Mouse (Mus musculus) embryonic facial prominence, embryonic 11.5 days (tissue): ENCODE data around the gene Elk3. TPM values are rescaled to one million over a fixed set of nuclear protein-coding genes. Genes with fewer than 3 reads are reported as not detected.

Source experiments
- ATAC-seq: fragments of 200-750 bp; cut with Nextera tagmentation; replicated peaks from 2 replicates; pipeline ENCODE4 v1.8.0; 2017; ENCODE audit warnings: low read depth; ENCODE audit not compliant: insufficient number of reproducible peaks, low FRiP score, low TSS enrichment
- DNase-seq: peaks from one replicate; pipeline ENCODE4 v3.0.0-alpha.2; 2015; ENCODE audit warnings: low spot score
- H3K27ac ChIP-seq: fragments of 300-500 bp; sonication (generic); replicated peaks from 2 replicates; pipeline ENCODE4 v1.5.1; 2014; ENCODE audit warnings: mild to moderate bottlenecking, low read depth, low read length, control low read depth
- H3K27me3 ChIP-seq: fragments of 300-500 bp; sonication (generic); 2 replicates; pipeline ENCODE4 v1.6.1; 2014; ENCODE audit warnings: mild to moderate bottlenecking, low read length, moderate library complexity, mixed read lengths; ENCODE audit not compliant: control insufficient read depth, insufficient read depth
- H3K36me3 ChIP-seq: fragments of 300-500 bp; sonication (generic); replicated peaks from 2 replicates; pipeline ENCODE4 v1.6.1; 2014; ENCODE audit warnings: low read depth, mild to moderate bottlenecking, low read length, moderate library complexity, mixed read lengths; ENCODE audit not compliant: control insufficient read depth, insufficient read depth
- H3K4me1 ChIP-seq: fragments of 300-500 bp; sonication (generic); 2 replicates; pipeline ENCODE4 v1.6.1; 2014; ENCODE audit warnings: low read length, mixed read lengths; ENCODE audit not compliant: control insufficient read depth, insufficient read depth
- H3K4me2 ChIP-seq: fragments of 300-500 bp; sonication (generic); 2 replicates; pipeline ENCODE4 v1.6.1; 2014; ENCODE audit warnings: low read depth, mild to moderate bottlenecking, control low read depth, low read length, moderate library complexity
- H3K4me3 ChIP-seq: fragments of 300-500 bp; sonication (generic); 2 replicates; pipeline ENCODE4 v1.5.1; 2014; ENCODE audit warnings: low read depth, low read length, control low read depth
- H3K9ac ChIP-seq: fragments of 300-500 bp; sonication (generic); replicated peaks from 2 replicates; pipeline ENCODE4 v1.6.1; 2014; ENCODE audit warnings: mild to moderate bottlenecking, control low read depth, low read length
- H3K9me3 ChIP-seq: fragments of 300-500 bp; sonication (generic); replicated peaks from 2 replicates; pipeline ENCODE4 v1.6.1; 2016; ENCODE audit warnings: mild to moderate bottlenecking, low read length, inconsistent platforms, mixed read lengths; ENCODE audit not compliant: control insufficient read depth
- WGBS: fragments of 180-500 bp; shearing (Covaris S2); extraction: QIAGEN DNeasy Blood & Tissue Kit; methylation state at CpG from one replicate; pipeline ENCODE4 v1.1.7; 2014; 5-methylcytosine and 5-hydroxymethylcytosine counted together
- polyA plus RNA-seq: library from polyadenylated mRNA; unstranded; fragments of >200 nt; fragmentation: Nextera tagmentation; extraction: Ambion mirVana; gene quantifications from 2 replicates; pipeline ENCODE4 v1.2.1, GENCODE M21; 2014

Elk3 gene
- polyA plus RNA-seq, 1 experiment from 2014 or later: 34.0 TPM

DNA sequence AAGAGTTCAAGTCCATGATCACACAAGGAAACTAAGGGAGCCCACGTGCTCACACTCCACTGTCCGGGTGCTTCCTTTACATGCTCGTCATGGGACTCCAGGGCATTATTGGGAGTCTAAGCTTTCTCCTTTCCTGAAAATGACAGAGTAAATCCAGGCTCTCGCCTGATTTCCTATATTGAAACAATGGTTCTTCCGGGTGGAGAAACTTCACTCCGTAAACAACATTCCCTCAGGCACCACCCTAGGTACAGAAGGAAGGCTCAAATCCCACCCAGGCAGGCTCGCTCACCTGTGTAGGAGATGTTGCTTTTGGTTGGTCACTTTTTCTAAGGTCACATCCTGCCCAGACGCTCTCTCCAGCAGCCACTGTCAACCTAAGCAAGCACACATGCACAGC, 9.1 kb downstream of the Elk3 start:
- no peak overlapping the region for H3K27ac ChIP-seq
- no peak overlapping the region for H3K4me3 ChIP-seq
- WGBS: 71% methylated on average over 8 of the region's 8 CpGs
- DNase-seq: no peak
- H3K27me3 ChIP-seq: no peaks in the 10 kb centered on the region
- no peak overlapping the region for H3K4me2 ChIP-seq
- H3K9ac ChIP-seq: no peak overlapping the region
- no peaks in the 10 kb centered on the region for H3K36me3 ChIP-seq
- H3K9me3 ChIP-seq: no peaks in the 10 kb centered on the region
- no peak for ATAC-seq
- 0 out of 2 replicates have a peak, but pooled peaks cover 2% of the 10 kb centered on the region for H3K4me1 ChIP-seq

DNA sequence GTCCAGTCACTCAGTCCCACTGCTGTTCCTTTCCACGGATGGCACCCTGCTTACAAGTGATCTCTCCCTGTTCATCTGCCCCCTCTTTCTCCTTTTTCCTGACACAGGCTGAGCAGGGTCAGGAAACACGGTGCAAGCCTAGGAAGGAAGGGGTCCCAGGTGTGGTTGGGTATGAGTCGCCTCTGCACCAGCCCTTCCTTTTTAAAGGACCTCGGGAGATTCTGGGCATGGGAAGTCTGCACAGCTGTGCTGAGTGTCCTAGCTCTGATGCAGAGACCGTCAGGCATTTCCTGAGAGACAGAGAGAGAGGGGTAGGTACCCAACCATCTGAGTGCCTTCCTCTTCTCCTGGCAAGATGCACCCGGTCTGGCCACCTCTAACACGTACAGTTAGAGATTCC, 12.7 kb downstream of the Elk3 start:
- WGBS: 44% methylated on average over 7 of the region's 7 CpGs
- no peak for ATAC-seq
- Histone ChIP-seq H3K27ac (no peak overlapping the region), H3K36me3 (no peaks in the 10 kb centered on the region), H3K4me1 (0 out of 2 replicates have a peak, but pooled peaks cover 2% of the 10 kb centered on the region), H3K27me3 (no peaks in the 10 kb centered on the region), H3K9me3 (no peaks in the 10 kb centered on the region), H3K9ac (no peak overlapping the region), H3K4me3 (no peak overlapping the region), H3K4me2 (no peak overlapping the region)
- no peak for DNase-seq

DNA sequence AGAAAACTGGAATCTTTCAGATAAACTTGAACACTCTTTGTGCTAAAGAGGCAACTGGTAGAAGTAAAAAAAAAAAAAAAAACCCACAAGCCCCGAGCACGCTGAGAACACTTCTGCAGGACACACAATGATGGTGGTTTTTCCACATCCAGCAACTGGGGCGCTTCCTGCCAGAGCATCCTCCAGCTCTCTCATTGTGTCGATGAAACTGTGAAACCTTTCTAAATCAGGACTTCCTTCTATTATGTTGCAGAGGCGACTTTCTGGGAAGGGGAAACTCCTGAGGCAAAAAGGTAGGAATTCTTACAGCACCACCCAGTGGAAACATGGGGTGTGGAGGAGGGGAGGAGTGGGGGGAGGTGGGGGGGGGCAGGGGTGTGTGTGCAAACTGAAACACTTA, 13.2 kb downstream of the Elk3 start:
- H3K4me3 ChIP-seq: no peak overlapping the region
- no peaks in the 10 kb centered on the region for H3K9me3 ChIP-seq
- DNase-seq (no peak), ATAC-seq (no peak)
- 30% methylated on average over 5 of the region's 5 CpGs for WGBS
- no peaks in the 10 kb centered on the region for H3K27me3 ChIP-seq
- H3K4me1 ChIP-seq: 0 out of 2 replicates have a peak, but pooled peaks cover 2% of the 10 kb centered on the region
- H3K4me2 ChIP-seq: no peak overlapping the region
- no peak overlapping the region for H3K9ac ChIP-seq
- H3K27ac ChIP-seq: no peak overlapping the region
- H3K36me3 ChIP-seq: no peaks in the 10 kb centered on the region

DNA sequence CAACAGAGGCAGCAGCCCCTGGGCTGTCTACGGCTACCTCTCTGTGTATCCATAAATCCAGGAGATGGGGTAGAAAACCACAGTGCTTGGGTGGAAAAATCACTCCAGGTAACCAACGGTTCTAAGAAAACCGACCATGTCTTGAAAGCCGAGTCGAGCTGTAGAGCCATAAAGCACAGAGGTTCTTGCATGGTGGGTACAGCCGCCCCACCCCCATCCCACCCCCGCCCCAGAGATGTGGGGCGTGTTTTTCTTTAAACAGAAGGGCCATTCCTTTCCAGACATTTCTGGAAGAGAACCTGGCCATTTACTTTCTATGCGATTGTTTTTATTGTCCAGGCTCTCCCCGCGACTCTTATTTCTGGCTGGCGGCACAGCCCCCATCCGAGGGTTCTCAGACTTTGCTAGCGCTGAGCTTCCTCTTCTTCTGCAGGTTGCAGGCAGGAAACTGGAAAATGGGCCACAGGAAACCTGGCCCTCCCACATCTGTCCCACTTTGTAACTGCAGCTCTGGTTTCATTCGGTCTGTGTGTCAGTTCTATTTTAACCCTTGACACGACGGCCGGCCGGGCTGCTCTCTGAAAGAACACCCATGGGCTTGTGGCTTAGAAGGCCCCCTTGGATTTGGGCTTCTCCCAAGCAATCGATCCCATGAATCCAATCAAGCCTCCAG, 16.3 kb downstream of the Elk3 start:
- no peak overlapping the region for H3K9ac ChIP-seq
- ATAC-seq (no peak), DNase-seq (peak; percentile 67)
- no peaks in the 10 kb centered on the region for H3K27me3 ChIP-seq
- H3K9me3 ChIP-seq: no peaks in the 10 kb centered on the region
- WGBS: 30% methylated on average over 20 of the region's 20 CpGs
- no peak overlapping the region for H3K4me2 ChIP-seq
- peak overlapping the region; percentile 15 for H3K27ac ChIP-seq
- no peaks in the 10 kb centered on the region for H3K36me3 ChIP-seq
- H3K4me3 ChIP-seq: 0 out of 2 replicates have a peak overlapping the region, but pooled peaks have one; percentile 2
- H3K4me1 ChIP-seq: 0 out of 2 replicates have a peak, but pooled peaks cover 2% of the 10 kb centered on the region

DNA sequence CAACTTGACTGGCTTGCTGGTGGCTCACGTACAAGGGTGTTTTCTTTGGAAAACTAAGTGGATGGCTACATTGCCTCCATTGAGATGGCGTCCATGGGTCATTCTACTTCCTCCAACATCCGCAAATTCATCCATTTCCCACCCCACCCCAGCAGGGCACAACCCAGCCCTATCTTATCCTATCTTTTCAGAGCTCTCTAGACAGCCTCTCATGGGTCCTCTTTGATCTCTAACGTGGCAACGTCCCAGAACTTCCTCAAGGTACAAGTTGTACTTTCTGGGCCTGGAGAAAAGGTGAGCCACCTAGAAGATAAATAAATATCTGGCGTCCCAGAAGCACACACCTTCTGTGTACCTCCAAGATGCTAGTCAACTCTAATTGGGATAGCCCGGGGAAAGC, 17.3 kb downstream of the Elk3 start:
- Histone ChIP-seq H3K27ac (no peak overlapping the region), H3K9me3 (no peaks in the 10 kb centered on the region), H3K4me3 (no peak overlapping the region), H3K9ac (no peak overlapping the region), H3K36me3 (no peaks in the 10 kb centered on the region), H3K27me3 (no peaks in the 10 kb centered on the region), H3K4me1 (0 out of 2 replicates have a peak, but pooled peaks cover 2% of the 10 kb centered on the region), H3K4me2 (no peak overlapping the region)
- DNase-seq: no peak
- ATAC-seq: no peak
- WGBS: 82% methylated on average over 7 of the region's 7 CpGs

DNA sequence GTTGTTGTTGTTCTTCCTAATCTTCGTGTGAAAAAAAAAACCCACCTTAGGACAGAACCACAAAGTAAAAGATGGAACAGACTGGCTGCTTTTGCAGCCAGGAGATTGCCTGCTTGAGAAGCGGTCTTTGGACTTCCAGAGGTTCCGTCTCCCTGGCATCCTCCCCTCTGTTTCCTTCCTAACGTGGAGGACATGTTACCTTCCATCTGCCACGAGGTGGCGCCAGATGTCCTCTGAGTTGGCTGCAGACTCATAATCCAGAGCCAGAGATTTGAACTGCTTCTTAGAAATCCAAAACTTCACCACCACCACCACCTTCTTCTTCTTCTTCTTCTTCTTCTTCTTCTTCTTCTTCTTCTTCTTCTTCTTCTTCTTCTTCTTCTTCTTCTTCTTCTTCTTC, 19.1 kb downstream of the Elk3 start:
- ATAC-seq: no peak

DNA sequence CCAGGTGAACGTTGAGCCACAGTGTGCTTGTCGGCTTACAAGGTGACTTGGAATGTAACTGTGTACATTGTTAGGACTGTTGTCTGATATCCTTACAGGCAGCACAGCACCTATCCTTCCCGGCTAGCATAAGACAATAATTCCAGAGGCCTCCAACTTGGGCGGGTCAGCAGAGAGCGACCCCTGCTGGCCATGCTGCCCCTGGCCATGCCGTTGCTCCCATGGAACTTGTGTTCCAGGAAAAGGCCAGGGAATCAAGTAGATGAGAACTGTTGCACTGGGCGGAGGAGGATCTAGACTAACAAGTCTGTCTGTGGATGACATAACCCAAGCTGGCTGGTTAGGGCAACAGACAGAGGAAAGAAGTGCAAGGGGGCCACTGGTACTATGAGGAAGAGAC, 19.6 kb downstream of the Elk3 start:
- no peak overlapping the region for H3K9ac ChIP-seq
- H3K27ac ChIP-seq: no peak overlapping the region
- no peaks in the 10 kb centered on the region; the same call in 1 of the 2 replicates for H3K36me3 ChIP-seq
- H3K4me2 ChIP-seq: no peak overlapping the region
- ATAC-seq (peak; percentile 26; the same call in 1 of the 2 replicates), DNase-seq (peak; percentile 52)
- no peaks in the 10 kb centered on the region for H3K27me3 ChIP-seq
- H3K9me3 ChIP-seq: no peaks in the 10 kb centered on the region
- 44% methylated on average over 7 of the region's 7 CpGs for WGBS
- no peaks in the 10 kb centered on the region for H3K4me1 ChIP-seq
- no peak overlapping the region for H3K4me3 ChIP-seq

More for the DNA sequence above, 19.1 kb downstream of the Elk3 start:
- H3K36me3 ChIP-seq: no peaks in the 10 kb centered on the region; the same call in 1 of the 2 replicates
- no peaks in the 10 kb centered on the region for H3K4me1 ChIP-seq
- H3K27ac ChIP-seq: no peak overlapping the region
- no peak overlapping the region for H3K4me2 ChIP-seq
- peak; percentile 90 for DNase-seq
- 5% methylated on average over 6 of the region's 6 CpGs for WGBS
- no peak overlapping the region for H3K9ac ChIP-seq
- H3K9me3 ChIP-seq: no peaks in the 10 kb centered on the region
- no peaks in the 10 kb centered on the region for H3K27me3 ChIP-seq
- no peak overlapping the region for H3K4me3 ChIP-seq

DNA sequence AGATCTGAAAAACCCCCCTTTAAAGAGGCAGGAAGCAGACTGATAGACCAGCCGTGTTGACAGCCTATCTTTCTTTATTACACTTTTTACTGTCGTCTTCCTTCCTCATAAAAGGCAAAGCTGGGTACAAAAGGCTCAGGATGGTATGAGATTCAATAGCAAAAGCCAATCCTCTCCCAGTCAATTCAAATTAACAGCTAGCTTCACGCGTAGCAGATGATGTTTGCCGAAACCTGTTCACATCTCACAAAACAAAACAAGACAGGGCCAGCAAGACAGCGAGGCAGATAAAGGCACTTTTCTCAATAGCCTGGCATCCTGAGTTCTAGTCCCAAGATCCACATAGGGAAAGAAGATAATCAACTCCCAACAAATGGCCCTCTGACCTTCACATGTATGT, 21.5 kb downstream of the Elk3 start:
- whole genome bisulfite sequencing: 85% methylated on average over 6 of the region's 6 CpGs
- H3K27me3 ChIP-seq: no peaks in the 10 kb centered on the region
- H3K9ac ChIP-seq: no peak overlapping the region
- H3K4me2 ChIP-seq: no peak overlapping the region
- no peak overlapping the region for H3K27ac ChIP-seq
- no peaks in the 10 kb centered on the region for H3K9me3 ChIP-seq
- no peaks in the 10 kb centered on the region for H3K4me1 ChIP-seq
- no peak for DNase-seq
- H3K36me3 ChIP-seq: no peaks in the 10 kb centered on the region; the same call in 1 of the 2 replicates
- no peak overlapping the region for H3K4me3 ChIP-seq
- no peak for ATAC-seq
